Mouse (Mus musculus): Measurements from ENCODE around the gene Rrh.

- TF ChIP-seq GATA1 (IDR thresholded peaks at IDR 0.05; ENCODE audit: borderline replicate concordance, low read length) (no peak), FLI1 (IDR thresholded peaks at IDR 0.05; ENCODE audit: low read length) (no peak)
Observed at GRCm38 (mm10) chr3:129822206-129822775, at the start of gene Rrh.

All from megakaryocyte, embryonic 14.5 days (primary cell).